Mouse (Mus musculus): ENCODE results near the gene Susd4.

GRCm38 (mm10) chr1:182937486-182938120, 173.9 kb downstream of the Susd4 start:
- TF ChIP-seq POLR2A (IDR thresholded peaks at IDR 0.05; ENCODE audit: insufficient read depth, low read depth, low read length) (no peak), CTCF (IDR thresholded peaks at IDR 0.05; ENCODE audit: insufficient read depth, low read depth, low read length) (no peak)
